22 mouse cellular contexts compared by ENCODE assay signal in genomic region chr10:87830012-87830411, GRCm38 (mm10). TPM values are rescaled to one million over a fixed set of nuclear protein-coding genes. Genes with fewer than 3 reads are reported as not detected.
A peak's percentile ranks its signal among the peaks of the same experiment; 100 is the strongest.
DNase-seq lines count a peak whose midpoint lies in the region; ATAC-seq and TF ChIP-seq lines count a peak whose summit lies in the region.
"Had no signal": no experiment of that assay in that cellular context is flagged by ENCODE, and none has a peak within 500 bp of the region (broad histone marks: within the 10 kb centered on the region; RNA-seq: fewer than 3 reads in every experiment).

No protein-coding gene starts in this region.

- DNase-seq in lung, postnatal 0 days (ENCODE audit: low spot score) = peak; percentile 22
- DNase-seq in lung, adult 2 months = no peak
- DNase-seq in left cerebral cortex, adult 8-10 months (ENCODE audit: low spot score in 2 of 2) = no peak
- no peak for DNase-seq in adrenal gland, adult 2 months
- DNase-seq: adrenal gland, postnatal 14 days; cerebellum, adult 18-20 months; cerebellum, adult 9-11 months; cerebellum, postnatal 36 days; gastrocnemius, adult 2 months; gastrocnemius, postnatal 25 days; heart, postnatal 10 days; heart, postnatal 4 days had no signal

- no peak for TF ChIP-seq CTCF in lung, postnatal 0 days (IDR thresholded peaks at IDR 0.05)
- no peak for TF ChIP-seq CTCF in lung, adult 2 months (IDR thresholded peaks at IDR 0.05; ENCODE audit: insufficient read depth, low read length)
- TF ChIP-seq CTCF in bone marrow macrophage, adult 2 months (IDR thresholded peaks at IDR 0.05; ENCODE audit: low read depth, low read length) = no peak

- no peaks in the 10 kb centered on the region for H3K4me1 ChIP-seq in lung, postnatal 0 days (ENCODE audit: insufficient read depth, low read depth, low read length)
- H3K4me1 ChIP-seq in lung, adult 2 months (ENCODE audit: control insufficient read depth, insufficient read depth, low read length) = no peaks in the 10 kb centered on the region
- peaks cover 32% of the 10 kb centered on the region for H3K4me1 ChIP-seq in bone marrow macrophage, adult 2 months (ENCODE audit: control insufficient read depth, insufficient read depth, low read length)
- H3K4me1 ChIP-seq: embryonic facial prominence, embryonic 10.5 days; forebrain, embryonic 13.5 days; heart, embryonic 10.5 days; hindbrain, embryonic 12.5 days had no signal

- TF ChIP-seq POLR2A in lung, adult 2 months (IDR thresholded peaks at IDR 0.05; ENCODE audit: borderline replicate concordance, extremely low read depth, low read depth, low read length) = no peak
- TF ChIP-seq POLR2A in bone marrow macrophage, adult 2 months (IDR thresholded peaks at IDR 0.05; ENCODE audit: borderline replicate concordance, low read depth, low read length) = no peak

- no peaks in the 10 kb centered on the region for H3K9me3 ChIP-seq in lung, postnatal 0 days (ENCODE audit: low read length)
- H3K9me3 ChIP-seq: embryonic facial prominence, embryonic 10.5 days; forebrain, embryonic 13.5 days; heart, embryonic 10.5 days; hindbrain, embryonic 12.5 days had no signal

- no peaks in the 10 kb centered on the region for H3K79me2 ChIP-seq in macrophage (ENCODE audit: inconsistent target)

- H3K36me3 ChIP-seq in lung, postnatal 0 days (ENCODE audit: insufficient read depth, low read length) = no peaks in the 10 kb centered on the region
- H3K36me3 ChIP-seq in macrophage (ENCODE audit: inconsistent target) = no peaks in the 10 kb centered on the region
- H3K36me3 ChIP-seq: embryonic facial prominence, embryonic 10.5 days; G1E; heart, embryonic 10.5 days; hindbrain, embryonic 12.5 days had no signal

- WGBS in lung, postnatal 0 days = 82% methylated on average over 2 of the region's 2 CpGs
- 88% methylated on average over 2 of the region's 2 CpGs for WGBS in lung, adult 2 months
- WGBS in macrophage (ENCODE audit: missing documents) = 0% methylated on average over 1 of the region's 2 CpGs

- H3K4me3 ChIP-seq in lung, postnatal 0 days (ENCODE audit: low read depth, low read length) = no peak overlapping the region
- H3K4me3 ChIP-seq in lung, adult 2 months (replicated peaks; ENCODE audit: extremely low read depth, low read depth, low read length) = no peak overlapping the region
- H3K4me3 ChIP-seq in bone marrow macrophage, adult 2 months (ENCODE audit: insufficient read depth, low read length) = no peak overlapping the region
- H3K4me3 ChIP-seq in macrophage (ENCODE audit: inconsistent target) = no peak overlapping the region
- H3K4me3 ChIP-seq: embryonic facial prominence, embryonic 10.5 days; forebrain, embryonic 13.5 days; gastrocnemius, adult 2 months; heart, embryonic 10.5 days; hindbrain, embryonic 12.5 days had no signal

- TF ChIP-seq EP300 in lung, postnatal 0 days (IDR thresholded peaks at IDR 0.05) = no peak

- H3K4me2 ChIP-seq in lung, postnatal 0 days (replicated peaks; ENCODE audit: low read depth, low read length) = no peak overlapping the region
- H3K4me2 ChIP-seq: forebrain, embryonic 13.5 days; hindbrain, embryonic 12.5 days had no signal

- ATAC-seq in lung, postnatal 0 days = no peak
- ATAC-seq in monocyte, adult 5-6 weeks (replicated peaks; ENCODE audit: insufficient number of reproducible peaks, low FRiP score, low TSS enrichment, poor library complexity, severe bottlenecking) = peak; percentile 44; the same call in 1 of the 2 replicates
- ATAC-seq: CD4-positive, CD25-positive, alpha-beta regulatory T cell, adult 4 months; forebrain, embryonic 13.5 days; hindbrain, embryonic 16.5 days had no signal

- no peak overlapping the region for H3K27ac ChIP-seq in lung, postnatal 0 days (ENCODE audit: low read length)
- H3K27ac ChIP-seq in bone marrow macrophage, adult 2 months (ENCODE audit: insufficient read depth, low read depth, low read length) = peak overlapping the region; percentile 93
- H3K27ac ChIP-seq in macrophage = peak overlapping the region; percentile 92
- H3K27ac ChIP-seq: embryonic facial prominence, embryonic 10.5 days; forebrain, embryonic 13.5 days; gastrocnemius, adult 2 months; heart, embryonic 10.5 days; hindbrain, embryonic 12.5 days had no signal

- H3K27me3 ChIP-seq in lung, postnatal 0 days (replicated peaks; ENCODE audit: insufficient read depth, low read length) = no peaks in the 10 kb centered on the region
- H3K27me3 ChIP-seq: forebrain, embryonic 13.5 days; hindbrain, embryonic 12.5 days had no signal

- H3K9ac ChIP-seq in lung, postnatal 0 days (replicated peaks; ENCODE audit: low read depth) = no peak overlapping the region
- H3K9ac ChIP-seq: forebrain, embryonic 13.5 days; hindbrain, embryonic 12.5 days had no signal

RNA-seq across cellular contexts. Expression of gene Igf1, which starts 28.1 kb away (rescaled TPM):
- polyA plus RNA-seq in lung, postnatal 0 days (2015; fragmentation: Nextera tagmentation; extraction: Ambion mirVana) = 20.5 and 25.0 TPM in 2 replicates
- polyA plus RNA-seq in lung, adult 2 months (2012; rRNA removed) = 23.6 and 25.7 TPM in 2 replicates
- polyA plus RNA-seq in bone marrow macrophage, adult 2 months (2012; ENCODE audit: insufficient read depth, insufficient read length, missing spikeins) = 1,038 and 1,121 TPM in 2 replicates
- total RNA-seq in macrophage (2018; cell fraction: chromatin; rRNA removed) = 100 to 1,000 TPM in 21 of 26 experiments, 10 to 100 TPM in 5; 17.7 to 593 (median 129) TPM
- total RNA-seq in macrophage (2018; cell fraction: cytosol; rRNA removed) = 100 to 1,000 TPM; 146 to 629 (median 349) TPM
- total RNA-seq in macrophage (2018; cell fraction: nucleus; rRNA removed) = 100 to 1,000 TPM in 22 of 26 experiments, 10 to 100 TPM in 4; 82.9 to 492 (median 175) TPM
- 258 to 1,006 TPM (median 561 TPM) in 3 replicates for polyA plus RNA-seq in macrophage (2018)
- not detected in 3 replicates for total RNA-seq in monocyte, adult 5-6 weeks (2017)
- total RNA-seq in left cerebral cortex, adult 8-10 months (2022) = 10 to 100 TPM in 2 of 4 experiments, 1 to 10 TPM in 2; 6.7 to 14.7 (median 10.1) TPM
- total RNA-seq in adrenal gland, adult 2 months (2021) = 10 to 100 TPM; 39.0 to 46.4 TPM
- polyA plus RNA-seq in adrenal gland, adult 2 months (2012; rRNA removed) = 23.7 and 31.9 TPM in 2 replicates
